8 mouse cellular contexts compared by ENCODE assay signal in the genomic region with DNA sequence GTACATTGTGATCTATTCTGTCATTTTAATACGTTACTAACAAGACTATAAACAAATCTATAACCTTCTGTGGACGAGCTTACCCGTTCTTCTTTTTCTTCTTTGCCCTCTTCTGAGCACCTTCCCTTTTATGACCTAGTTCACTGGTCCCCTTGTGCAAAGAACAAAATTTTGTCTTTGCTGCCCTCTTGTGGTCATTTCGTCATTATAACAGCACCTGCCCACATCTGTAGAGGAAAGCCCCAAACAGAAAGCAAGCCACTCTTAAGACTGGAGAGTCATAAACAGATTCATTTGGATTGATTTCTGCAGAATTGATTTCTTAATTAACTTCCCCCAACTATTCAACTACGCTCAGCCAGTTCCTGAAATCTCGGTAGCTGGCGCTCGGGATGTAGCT.
DNase-seq lines count a peak whose midpoint lies in the region; ATAC-seq and TF ChIP-seq lines count a peak whose summit lies in the region.

No protein-coding gene starts in this region.

- no peak overlapping the region for H3K27ac ChIP-seq in liver, embryonic 12.5 days
- no peak overlapping the region for H3K27ac ChIP-seq in hindbrain, embryonic 10.5 days

- TF ChIP-seq POLR2A in myocyte (IDR thresholded peaks at IDR 0.05; ENCODE audit: insufficient read length, low read depth): no peak

- DNase-seq in liver: no peak
- peak; percentile 81 for DNase-seq in NIH3T3 (ENCODE audit: low read depth)
- peak; percentile 92 for DNase-seq in embryo, embryonic 10.5 days (ENCODE audit: low spot score)
- DNase-seq in hindbrain, embryonic 10.5 days (ENCODE audit: low spot score): peak; percentile 47
- peak; percentile 4 to 8 for DNase-seq in layer of hippocampus, postnatal 36 days
- peak; percentile 46 for DNase-seq in thymus, postnatal 4 days

- no peaks in the 10 kb centered on the region for H3K79me2 ChIP-seq in myocyte (ENCODE audit: control insufficient read depth, insufficient read depth)

- no peaks in the 10 kb centered on the region for H3K9me3 ChIP-seq in liver, embryonic 12.5 days (replicated peaks)
- H3K9me3 ChIP-seq in hindbrain, embryonic 10.5 days: no peaks in the 10 kb centered on the region

- no peak overlapping the region for H3K9ac ChIP-seq in liver, embryonic 12.5 days

- no peak overlapping the region for H3K4me3 ChIP-seq in liver, embryonic 12.5 days
- H3K4me3 ChIP-seq in hindbrain, embryonic 10.5 days: no peak overlapping the region
- H3K4me3 ChIP-seq in myocyte: no peak overlapping the region

- no peak overlapping the region for H3K4me2 ChIP-seq in liver, embryonic 12.5 days
- peak overlapping the region; percentile 42 for H3K4me2 ChIP-seq in myocyte (ENCODE audit: low read depth)

- 0 out of 2 replicates have a peak, but pooled peaks have one; percentile 42 for ATAC-seq in liver, embryonic 12.5 days

- H3K4me1 ChIP-seq in liver, embryonic 12.5 days: no peaks in the 10 kb centered on the region
- H3K4me1 ChIP-seq in hindbrain, embryonic 10.5 days (replicated peaks): no peaks in the 10 kb centered on the region

- WGBS in liver, embryonic 12.5 days (ENCODE audit: insufficient replicate concordance): 20% methylated on average over 8 of the region's 8 CpGs
- 24% methylated on average over 8 of the region's 8 CpGs for WGBS in hindbrain, embryonic 10.5 days

- H3ac ChIP-seq in myocyte (ENCODE audit: control insufficient read depth, insufficient read length): no peak overlapping the region

- H3K36me3 ChIP-seq in liver, embryonic 12.5 days: no peaks in the 10 kb centered on the region
- no peaks in the 10 kb centered on the region for H3K36me3 ChIP-seq in hindbrain, embryonic 10.5 days
- H3K36me3 ChIP-seq in myocyte (ENCODE audit: control insufficient read depth, insufficient read depth): no peaks in the 10 kb centered on the region

- H3K27me3 ChIP-seq in liver, embryonic 12.5 days (replicated peaks): no peaks in the 10 kb centered on the region
- H3K27me3 ChIP-seq in hindbrain, embryonic 10.5 days (ENCODE audit: insufficient read depth, poor library complexity, severe bottlenecking): no peaks in the 10 kb centered on the region
- no peaks in the 10 kb centered on the region for H3K27me3 ChIP-seq in myocyte (ENCODE audit: control insufficient read depth, insufficient read depth, insufficient read length)

TF ChIP-seq in myocyte, 11 proteins besides CTCF, POLR2A, EP300 and RAD21:
- TF ChIP-seq MYOD1 (IDR thresholded peaks at IDR 0.05; ENCODE audit: control insufficient read depth in 1 of 3, insufficient read length in 2 of 3, low read depth in 2 of 3): no peak
- no peak for TF ChIP-seq TCF12 (IDR thresholded peaks at IDR 0.05; ENCODE audit: insufficient read depth, poor library complexity, severe bottlenecking)
- TF ChIP-seq E2F4 (IDR thresholded peaks at IDR 0.05; ENCODE audit: insufficient read depth): no peak
- no peak for TF ChIP-seq TCF3 (IDR thresholded peaks at IDR 0.05; ENCODE audit: insufficient read length, low read depth)
- no peak for TF ChIP-seq USF1 (IDR thresholded peaks at IDR 0.05; ENCODE audit: low read depth)
- TF ChIP-seq POLR2AphosphoS2 (IDR thresholded peaks at IDR 0.05; ENCODE audit: insufficient read length, low read depth): no peak
- TF ChIP-seq SRF (IDR thresholded peaks at IDR 0.05; ENCODE audit: control insufficient read depth, insufficient read length, low read depth): no peak
- no peak for TF ChIP-seq CEBPB (IDR thresholded peaks at IDR 0.05; ENCODE audit: insufficient read depth, poor library complexity, severe bottlenecking)
- no peak for TF ChIP-seq MYOG (IDR thresholded peaks at IDR 0.05; ENCODE audit: control insufficient read depth in 1 of 3, insufficient read depth in 1 of 3, insufficient read length in 2 of 3, low read depth in 2 of 3)
- no peak for TF ChIP-seq MAX (IDR thresholded peaks at IDR 0.05; ENCODE audit: low read depth)
- TF ChIP-seq REST (IDR thresholded peaks at IDR 0.05; ENCODE audit: insufficient read depth, insufficient read length): no peak
